Mouse (Mus musculus) lung, adult 18-20 months (tissue): ENCODE data around the gene Ubxn1.
"Not testable (repeated sequence)": the region's sequence is repeated elsewhere in the genome, so short reads cannot be mapped to it uniquely, and the experiment has no call there.

Source experiments
- DNase-seq, 2 experiments: peaks; one replicate each; pipeline ENCODE4 v3.0.0; 2022; ENCODE audit warnings: mixed read lengths in 2 of 2

The Ubxn1 gene

GRCm38 (mm10) chr19:8859018-8859417, 12.3 kb upstream of the Ubxn1 start:
- peak in 1 of 2 experiments; percentile 34 for DNase-seq

- DNase-seq, result no peak
Observed at GRCm38 (mm10) chr19:8864265-8864664, 7.0 kb upstream of the Ubxn1 start.

GRCm38 (mm10) chr19:8870381-8870780, 915 bp upstream of the Ubxn1 start:
- not testable (repeated sequence) for DNase-seq

GRCm38 (mm10) chr19:8870838-8871237, 458 bp upstream of the Ubxn1 start:
- DNase-seq, result no peak

- DNase-seq, result no peak
Observed at GRCm38 (mm10) chr19:8872266-8872840, 1.1 kb downstream of the Ubxn1 start.

GRCm38 (mm10) chr19:8875031-8875430, 3.7 kb downstream of the Ubxn1 start:
- no peak for DNase-seq

GRCm38 (mm10) chr19:8880311-8881033, 9.2 kb downstream of the Ubxn1 start, which contains the start of gene Uqcc3:
Gene Uqcc3 (minus strand): TSS chr19:8880923.
- peak; percentile 93 for DNase-seq

GRCm38 (mm10) chr19:8881034-8881392, 9.7 kb downstream of the Ubxn1 start:
- DNase-seq, result no peak

- DNase-seq, result no peak
Observed at GRCm38 (mm10) chr19:8883616-8884015, 12.3 kb downstream of the Ubxn1 start, which contains the start of the genes Lbhd1 and Gm49403. Gene Lbhd1 (plus strand): TSS chr19:8883732. Gene Gm49403 (plus strand): TSS chr19:8883930.

GRCm38 (mm10) chr19:8886916-8887584, 15.8 kb downstream of the Ubxn1 start:
- no peak for DNase-seq

GRCm38 (mm10) chr19:8887585-8888463, 16.5 kb downstream of the Ubxn1 start:
- no peak for DNase-seq

GRCm38 (mm10) chr19:8888511-8889385, 17.5 kb downstream of the Ubxn1 start, which contains the start of the genes 1810009A15Rik and Gm49416:
Gene 1810009A15Rik (plus strand): TSS chr19:8888853.
Gene Gm49416 (plus strand): TSS chr19:8888926.
- peak; percentile 95 to 96 for DNase-seq

- peak; percentile 86 for DNase-seq
Observed at GRCm38 (mm10) chr19:8892829-8893766, 21.8 kb downstream of the Ubxn1 start, which contains the start of gene Ints5. Gene Ints5 (plus strand): TSS chr19:8893005.

GRCm38 (mm10) chr19:8895397-8895960, 24.2 kb downstream of the Ubxn1 start:
- DNase-seq, result no peak

- DNase-seq, result not testable (repeated sequence)
Observed at GRCm38 (mm10) chr19:8896231-8896630, 24.9 kb downstream of the Ubxn1 start.

GRCm38 (mm10) chr19:8897211-8897864, 26.0 kb downstream of the Ubxn1 start:
- peak; percentile 26 to 39 for DNase-seq

- DNase-seq, result peak; percentile 97 to 98
Observed at GRCm38 (mm10) chr19:8897865-8898495, 26.7 kb downstream of the Ubxn1 start, which contains the start of gene Ganab. Gene Ganab (plus strand): TSS chr19:8898071.

GRCm38 (mm10) chr19:8898576-8898975, 27.3 kb downstream of the Ubxn1 start:
- no peak for DNase-seq

- no peak for DNase-seq
Observed at GRCm38 (mm10) chr19:8899079-8899478, 27.8 kb downstream of the Ubxn1 start.
